Mouse (Mus musculus) naive thymus-derived CD4-positive, alpha-beta T cell, adult 2 months (primary cell): ENCODE results near the gene H2al1i.
"Not testable (repeated sequence)": the region's sequence is repeated elsewhere in the genome, so short reads cannot be mapped to it uniquely, and the experiment has no call there.

Experiments used
- DNase-seq: peaks from one replicate; pipeline ENCODE4 v3.0.0-alpha.2; 2011; ENCODE audit warnings: low read depth

H2al1i gene

GRCm38 (mm10) chrX:11324359-11324758, at the start of gene H2al1i:
Gene H2al1i (plus strand): TSS chrX:11324659.
- DNase-seq, result not testable (repeated sequence)

GRCm38 (mm10) chrX:11277083-11277482, 47.4 kb upstream of the H2al1i start:
- DNase-seq, result no peak

GRCm38 (mm10) chrX:11280741-11281140, 43.7 kb upstream of the H2al1i start:
- DNase-seq, result no peak

GRCm38 (mm10) chrX:11288306-11288882, 36.1 kb upstream of the H2al1i start:
- DNase-seq, result no peak

GRCm38 (mm10) chrX:11289244-11289643, 35.2 kb upstream of the H2al1i start:
- no peak for DNase-seq

GRCm38 (mm10) chrX:11298957-11299356, 25.5 kb upstream of the H2al1i start, which contains the start of gene H2al1a:
Gene H2al1a (plus strand): TSS chrX:11299257.
- DNase-seq, result not testable (repeated sequence)

GRCm38 (mm10) chrX:11302132-11302531, 22.3 kb upstream of the H2al1i start, which contains the start of gene H2al1b:
Gene H2al1b (plus strand): TSS chrX:11302432.
- DNase-seq, result not testable (repeated sequence)

GRCm38 (mm10) chrX:11305355-11305754, 19.1 kb upstream of the H2al1i start, which contains the start of gene H2al1c:
Gene H2al1c (plus strand): TSS chrX:11305655.
- DNase-seq, result not testable (repeated sequence)

GRCm38 (mm10) chrX:11308524-11308923, 15.9 kb upstream of the H2al1i start, which contains the start of gene H2al1d:
Gene H2al1d (plus strand): TSS chrX:11308824.
- DNase-seq, result not testable (repeated sequence)

GRCm38 (mm10) chrX:11311634-11312033, 12.8 kb upstream of the H2al1i start, which contains the start of gene H2al1e:
Gene H2al1e (plus strand): TSS chrX:11311934.
- DNase-seq, result not testable (repeated sequence)

- not testable (repeated sequence) for DNase-seq
Observed at GRCm38 (mm10) chrX:11314858-11315257, 9.6 kb upstream of the H2al1i start, which contains the start of gene H2al1f. Gene H2al1f (plus strand): TSS chrX:11315158.

- not testable (repeated sequence) for DNase-seq
Observed at GRCm38 (mm10) chrX:11317956-11318355, 6.5 kb upstream of the H2al1i start, which contains the start of gene H2al1g. Gene H2al1g (plus strand): TSS chrX:11318256.

GRCm38 (mm10) chrX:11321192-11321591, 3.3 kb upstream of the H2al1i start, which contains the start of gene H2al1h:
Gene H2al1h (plus strand): TSS chrX:11321492.
- not testable (repeated sequence) for DNase-seq

- DNase-seq, result not testable (repeated sequence)
Observed at GRCm38 (mm10) chrX:11327522-11327921, 3.1 kb downstream of the H2al1i start, which contains the start of gene H2al1j. Gene H2al1j (plus strand): TSS chrX:11327822.

- DNase-seq, result no peak
Observed at GRCm38 (mm10) chrX:11345762-11346161, 21.3 kb downstream of the H2al1i start.

- DNase-seq, result no peak
Observed at GRCm38 (mm10) chrX:11346756-11347155, 22.3 kb downstream of the H2al1i start.

GRCm38 (mm10) chrX:11360823-11361222, 36.4 kb downstream of the H2al1i start:
- DNase-seq, result no peak

GRCm38 (mm10) chrX:11361261-11361660, 36.8 kb downstream of the H2al1i start:
- no peak for DNase-seq

- no peak for DNase-seq
Observed at GRCm38 (mm10) chrX:11363890-11364289, 39.4 kb downstream of the H2al1i start.

GRCm38 (mm10) chrX:11365151-11365550, 40.7 kb downstream of the H2al1i start:
- DNase-seq, result no peak
